Mouse (Mus musculus) splenic B cell, adult 2 months (primary cell): ENCODE results near the gene Vgll1.

ENCODE experiments used
- DNase-seq: peaks from one replicate; pipeline ENCODE4 v3.0.0-alpha.2; 2011; ENCODE audit warnings: low read depth, low spot score
- H3K27me3 ChIP-seq: 2 replicates; pipeline ENCODE4 v1.6.1; 2012; ENCODE audit warnings: mild to moderate bottlenecking, low read length, moderate library complexity, mixed read lengths; ENCODE audit not compliant: control insufficient read depth, poor library complexity, insufficient read depth, severe bottlenecking
- H3K36me3 ChIP-seq: 2 replicates; pipeline ENCODE4 v1.6.1; 2012; ENCODE audit warnings: mild to moderate bottlenecking, low read length, moderate library complexity, mixed read lengths; ENCODE audit not compliant: control insufficient read depth, poor library complexity, insufficient read depth, severe bottlenecking

Gene Vgll1

DNA sequence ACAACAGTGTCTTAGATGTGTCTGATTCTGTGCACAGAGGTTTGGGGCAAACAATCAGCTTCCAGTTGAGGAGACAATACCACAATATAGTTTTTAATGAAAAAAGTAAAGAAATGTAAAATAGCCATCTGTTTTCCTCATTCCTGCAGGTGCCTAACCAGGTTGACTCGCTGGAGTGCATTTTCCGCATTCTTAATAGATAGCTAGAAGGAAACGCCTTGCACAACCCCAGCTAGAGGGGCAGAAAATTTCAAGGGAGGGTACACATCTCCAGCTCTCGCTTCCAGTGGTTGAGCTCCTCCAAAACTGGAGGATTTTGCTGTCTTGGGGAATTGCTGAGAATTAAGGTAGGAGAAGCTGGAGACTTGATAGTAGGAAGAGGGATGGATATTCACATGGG, at the start of gene Vgll1:
Vgll1 (plus strand) TSS at position 301 of the 400 bp plus-strand sequence.
- Histone ChIP-seq H3K36me3 (no peaks in the 10 kb centered on the region), H3K27me3 (no peaks in the 10 kb centered on the region)
- DNase-seq, result no peak

DNA sequence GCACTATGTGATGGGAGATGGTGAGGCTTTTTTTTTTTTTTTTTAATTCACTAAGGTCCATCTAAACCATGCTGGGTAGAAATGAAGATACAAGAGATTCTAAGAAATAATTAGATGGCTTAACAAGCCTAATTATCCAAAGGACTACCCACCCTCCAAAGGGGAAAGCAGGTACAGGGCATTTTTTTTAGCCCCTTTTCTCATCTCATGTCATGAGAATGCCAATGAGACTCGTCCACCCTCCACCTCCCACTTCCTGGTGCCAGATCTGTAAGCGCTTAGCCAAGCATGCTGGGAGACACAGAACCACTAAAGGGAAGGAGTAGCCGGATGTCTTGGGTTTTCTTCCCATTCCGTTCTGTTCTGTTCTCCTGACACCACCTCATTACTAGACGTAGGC, 45.1 kb upstream of the Vgll1 start, which contains the start of gene Brs3:
Brs3 (plus strand) TSS at position 301 of the 400 bp plus-strand sequence.
- H3K27me3 ChIP-seq, result no peaks in the 10 kb centered on the region
- DNase-seq, result no peak
- no peaks in the 10 kb centered on the region for H3K36me3 ChIP-seq

DNA sequence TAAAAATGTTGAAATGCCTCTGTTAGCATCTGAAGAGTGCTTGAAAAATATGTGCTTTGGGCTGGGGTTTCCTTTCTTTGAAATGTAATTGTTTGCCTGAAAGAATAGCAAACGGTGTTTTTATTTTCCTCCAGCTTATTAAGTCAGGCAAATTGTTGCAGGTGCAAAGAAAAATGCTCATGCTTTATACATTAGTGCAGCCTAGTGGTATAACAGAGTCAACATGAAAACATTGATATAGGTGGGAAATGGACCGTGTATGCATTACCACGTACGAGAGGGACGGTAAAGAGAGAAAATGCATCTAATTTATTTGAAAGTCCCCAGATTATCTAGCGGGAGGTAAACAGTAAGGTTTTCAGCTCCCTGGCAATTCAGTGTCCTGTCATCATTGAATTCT, 44.0 kb upstream of the Vgll1 start:
- no peaks in the 10 kb centered on the region for H3K27me3 ChIP-seq
- no peaks in the 10 kb centered on the region for H3K36me3 ChIP-seq
- DNase-seq, result no peak

DNA sequence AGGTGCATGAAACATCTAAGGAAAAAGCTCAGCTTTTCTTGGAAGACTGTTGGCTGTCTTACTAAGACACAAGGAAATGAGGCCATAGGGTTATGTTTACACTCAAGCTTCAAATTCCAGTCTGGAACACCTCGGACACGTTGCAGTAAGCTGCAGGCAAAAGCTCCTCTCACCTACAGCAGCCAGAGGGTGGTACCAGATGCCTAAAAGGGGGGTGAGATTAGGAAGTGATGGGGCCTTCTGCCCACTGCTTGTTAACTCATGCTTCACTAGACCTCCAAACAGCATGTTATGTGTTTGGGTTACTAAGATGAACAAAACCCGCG, 35.1 kb upstream of the Vgll1 start:
- DNase-seq, result no peak
- Histone ChIP-seq H3K36me3 (no peaks in the 10 kb centered on the region), H3K27me3 (no peaks in the 10 kb centered on the region)

GRCm38 (mm10) chrX:57053174-57053992, 34.5 kb upstream of the Vgll1 start, which contains the start of gene Htatsf1:
Gene Htatsf1 (plus strand): TSS chrX:57053583.
- DNase-seq, result peak; percentile 85
- no peaks in the 10 kb centered on the region for H3K36me3 ChIP-seq
- H3K27me3 ChIP-seq, result no peaks in the 10 kb centered on the region

- Histone ChIP-seq H3K36me3 (no peaks in the 10 kb centered on the region), H3K27me3 (no peaks in the 10 kb centered on the region)
- DNase-seq, result no peak
Measured at GRCm38 (mm10) chrX:57053993-57054385, 33.9 kb upstream of the Vgll1 start.

- no peak for DNase-seq
- Histone ChIP-seq H3K36me3 (no peaks in the 10 kb centered on the region), H3K27me3 (no peaks in the 10 kb centered on the region)
Measured at GRCm38 (mm10) chrX:57081496-57081895, 6.4 kb upstream of the Vgll1 start.

- Histone ChIP-seq H3K27me3 (no peaks in the 10 kb centered on the region), H3K36me3 (no peaks in the 10 kb centered on the region)
- DNase-seq, result no peak
Measured at GRCm38 (mm10) chrX:57103415-57103814, 15.5 kb downstream of the Vgll1 start.

- Histone ChIP-seq H3K27me3 (no peaks in the 10 kb centered on the region), H3K36me3 (no peaks in the 10 kb centered on the region)
- DNase-seq, result no peak
Measured at GRCm38 (mm10) chrX:57106956-57107355, 19.1 kb downstream of the Vgll1 start.

GRCm38 (mm10) chrX:57118143-57118542, 30.2 kb downstream of the Vgll1 start:
- H3K36me3 ChIP-seq, result no peaks in the 10 kb centered on the region
- DNase-seq, result no peak

DNA sequence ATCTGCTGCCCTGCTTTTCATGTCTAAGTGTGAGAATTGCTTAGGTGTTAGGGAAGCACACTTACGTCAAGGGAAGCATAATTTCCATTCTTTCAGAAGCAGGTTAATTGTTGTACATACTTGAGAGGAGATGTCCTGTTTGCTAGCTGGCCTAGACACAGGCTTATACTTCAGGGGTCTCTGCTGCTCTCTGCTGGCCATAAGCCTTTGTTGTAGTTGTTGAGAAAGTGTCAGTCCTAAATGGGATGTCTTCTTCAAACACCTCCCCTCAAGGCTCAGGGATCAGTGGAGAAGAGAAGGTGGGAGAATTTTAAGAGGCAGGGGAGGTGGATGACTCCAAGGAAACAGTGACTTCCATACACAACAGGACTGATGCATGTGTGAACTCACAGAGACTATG, 32.9 kb downstream of the Vgll1 start:
- Histone ChIP-seq H3K36me3 (no peaks in the 10 kb centered on the region), H3K27me3 (no peaks in the 10 kb centered on the region)
- peak; percentile 0 for DNase-seq

More at GRCm38 (mm10) chrX:57118143-57118542, 30.2 kb downstream of the Vgll1 start:
- no peaks in the 10 kb centered on the region for H3K27me3 ChIP-seq

GRCm38 (mm10) chrX:57130633-57131032, 42.7 kb downstream of the Vgll1 start:
- Histone ChIP-seq H3K36me3 (no peaks in the 10 kb centered on the region), H3K27me3 (no peaks in the 10 kb centered on the region)
- peak; percentile 0 for DNase-seq

GRCm38 (mm10) chrX:57137627-57138026, 49.7 kb downstream of the Vgll1 start:
- no peaks in the 10 kb centered on the region for H3K36me3 ChIP-seq

GRCm38 (mm10) chrX:57153520-57153919, 65.6 kb downstream of the Vgll1 start:
- Histone ChIP-seq H3K27me3 (no peaks in the 10 kb centered on the region), H3K36me3 (no peaks in the 10 kb centered on the region)
- no peak for DNase-seq

More at GRCm38 (mm10) chrX:57137627-57138026, 49.7 kb downstream of the Vgll1 start:
- no peaks in the 10 kb centered on the region for H3K27me3 ChIP-seq
- no peak for DNase-seq
